Mouse (Mus musculus): ENCODE measurements around the gene Fkbp10. TPM values are rescaled to one million over a fixed set of nuclear protein-coding genes. Genes with fewer than 3 reads are reported as not detected.
A peak's percentile ranks its signal among the peaks of the same experiment; 100 is the strongest.

The Fkbp10 gene
- total and polyA plus RNA-seq, 2 experiments from 2014 or later = 23.4 to 34.6 TPM

- DNase-seq = peak; percentile 47
Observed at GRCm38 (mm10) chr11:100471352-100472196, 56.1 kb downstream of the Fkbp10 start.

DNA sequence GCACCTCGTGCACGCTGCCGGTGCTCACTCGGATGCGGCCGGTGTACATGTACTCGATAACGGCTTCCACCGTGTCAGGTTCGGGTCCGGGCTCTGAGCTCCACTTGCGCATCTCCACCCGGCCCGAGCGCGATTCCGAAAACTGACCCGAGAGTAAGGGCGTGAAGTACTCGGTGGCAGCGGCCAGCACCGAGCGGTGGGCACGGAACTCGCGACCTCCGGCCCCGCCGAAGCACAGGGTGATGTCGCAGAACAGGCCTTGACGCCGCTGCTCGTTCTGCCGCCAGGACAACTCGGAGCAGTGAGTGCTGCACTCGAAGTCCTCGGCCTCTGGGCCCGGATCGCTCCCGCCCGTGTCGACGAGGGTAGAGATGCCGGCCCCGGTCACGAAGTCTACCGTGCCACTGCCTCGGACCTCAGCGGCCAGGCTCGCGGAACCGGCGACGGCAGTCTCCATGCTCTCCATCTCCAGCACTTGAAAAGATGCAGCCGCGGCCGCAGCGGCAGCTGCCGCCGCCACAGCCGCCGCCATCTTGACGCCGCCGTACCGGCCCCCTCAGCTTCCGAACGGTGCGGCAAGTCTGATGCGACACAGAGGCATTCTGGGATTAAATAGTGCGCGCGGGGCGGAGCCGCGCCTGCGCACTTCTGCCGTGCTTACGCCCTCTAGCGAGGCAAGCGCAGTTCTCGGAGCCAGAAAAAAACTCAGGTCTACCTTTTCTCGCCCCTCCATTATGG lies 56.9 kb downstream of the Fkbp10 start, which contains the start of gene Klhl11:
Gene Klhl11 (minus strand): TSS at position 545 of the 738 bp plus-strand sequence.
- Histone ChIP-seq H3K4me2 (ENCODE audit: low read depth) (peak within 1 kb of the TSS; percentile 72), H3K9ac (peak within 1 kb of the TSS; percentile 91), H3K4me3 (ENCODE audit: low read depth, low read length) (peak within 1 kb of the TSS; percentile 89), H3K36me3 (ENCODE audit: insufficient read depth) (peaks cover 19% of the 10 kb centered on the region), H3K27me3 (ENCODE audit: insufficient read depth, low read length) (no peaks in the 10 kb centered on the region), H3K27ac (ENCODE audit: low read depth, low read length) (peak within 1 kb of the TSS; percentile 93), H3K9me3 (ENCODE audit: low read length) (no peaks in the 10 kb centered on the region), H3K4me1 (ENCODE audit: insufficient read depth) (peaks cover 16% of the 10 kb centered on the region)
- peak; percentile 97 for ATAC-seq
- TF ChIP-seq CTCF (IDR thresholded peaks at IDR 0.05; ENCODE audit: low read depth) = peak; percentile 82
- under 1% methylated on average over 80 of the region's 83 CpGs for WGBS
- peak; percentile 97 for DNase-seq

More at GRCm38 (mm10) chr11:100471352-100472196, 56.1 kb downstream of the Fkbp10 start:
- H3K4me3 ChIP-seq (ENCODE audit: low read depth, low read length) = peak overlapping the region; percentile 89
- peak overlapping the region; percentile 72 for H3K4me2 ChIP-seq (ENCODE audit: low read depth)
- no peak for TF ChIP-seq CTCF (IDR thresholded peaks at IDR 0.05; ENCODE audit: low read depth)
- peak overlapping the region; percentile 91 for H3K9ac ChIP-seq
- peak overlapping the region; percentile 93 for H3K27ac ChIP-seq (ENCODE audit: low read depth, low read length)
- 3% methylated on average over 30 of the region's 30 CpGs for WGBS
- H3K4me1 ChIP-seq (ENCODE audit: insufficient read depth) = peaks cover 16% of the 10 kb centered on the region
- peaks cover 11% of the 10 kb centered on the region for H3K36me3 ChIP-seq (ENCODE audit: insufficient read depth)
- peak; percentile 34 for ATAC-seq
- H3K27me3 ChIP-seq (ENCODE audit: insufficient read depth, low read length) = no peaks in the 10 kb centered on the region
- H3K9me3 ChIP-seq (ENCODE audit: low read length) = no peaks in the 10 kb centered on the region

DNA sequence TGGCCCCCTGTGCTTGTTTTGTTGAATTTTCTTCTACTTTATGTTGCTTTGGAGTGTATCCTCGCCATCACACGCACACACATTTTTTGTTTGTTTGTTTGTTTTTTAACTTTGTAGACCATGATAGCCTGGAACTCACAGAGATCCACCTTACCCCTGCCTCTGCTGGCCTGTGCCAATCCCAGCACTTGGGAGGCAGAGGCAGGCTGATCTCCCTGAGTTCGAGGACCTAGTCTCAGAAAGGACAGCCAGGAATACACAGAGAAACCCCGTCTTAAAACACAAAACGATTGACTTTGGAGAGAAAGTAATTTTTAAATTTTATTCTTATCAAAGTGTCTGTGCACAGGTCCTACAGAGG lies 57.4 kb downstream of the Fkbp10 start:
- Histone ChIP-seq H3K27ac (ENCODE audit: low read depth, low read length) (no peak overlapping the region), H3K27me3 (ENCODE audit: insufficient read depth, low read length) (no peaks in the 10 kb centered on the region), H3K4me1 (ENCODE audit: insufficient read depth) (peaks cover 16% of the 10 kb centered on the region), H3K36me3 (ENCODE audit: insufficient read depth) (peaks cover 22% of the 10 kb centered on the region), H3K9me3 (ENCODE audit: low read length) (no peaks in the 10 kb centered on the region), H3K9ac (no peak overlapping the region), H3K4me3 (ENCODE audit: low read depth, low read length) (peak overlapping the region; percentile 89; the same call in 1 of the 2 replicates), H3K4me2 (ENCODE audit: low read depth) (peak overlapping the region; percentile 72; the same call in 1 of the 2 replicates)
- no peak for DNase-seq
- WGBS = 34% methylated on average over 5 of the region's 5 CpGs
- TF ChIP-seq CTCF (IDR thresholded peaks at IDR 0.05; ENCODE audit: low read depth) = no peak
- peak; percentile 16 for ATAC-seq

Small RNA genes within 50 kb of the gene (microRNA-seq; reads per million reads assigned to microRNA genes)
- 0 reads per million in 2 experiments for gene Gm27374

Other genes starting within 250 kb of the Fkbp10 start
- gene Krt9, start 222.5 kb upstream of the Fkbp10 start, total RNA-seq (2014; rRNA removed) = not detected in 2 replicates
- 0.06 TPM in 1 of 2 replicates, not detected in the other for gene Krt9, start 222.5 kb upstream of the Fkbp10 start, polyA plus RNA-seq (2015; fragmentation: Nextera tagmentation; extraction: Ambion mirVana)
- gene Krt14, start 208.1 kb upstream of the Fkbp10 start, total RNA-seq (2014; rRNA removed) = 0.14 and 0.15 TPM in 2 replicates
- gene Krt14, start 208.1 kb upstream of the Fkbp10 start, polyA plus RNA-seq (2015; fragmentation: Nextera tagmentation; extraction: Ambion mirVana) = 0.63 and 0.88 TPM in 2 replicates
- not detected in 2 replicates for gene Krt16, start 166.8 kb upstream of the Fkbp10 start, total RNA-seq (2014; rRNA removed)
- not detected in 2 replicates for gene Krt16, start 166.8 kb upstream of the Fkbp10 start, polyA plus RNA-seq (2015; fragmentation: Nextera tagmentation; extraction: Ambion mirVana)
- 0.31 TPM in 1 of 2 replicates, not detected in the other for gene Krt17, start 154.7 kb upstream of the Fkbp10 start, total RNA-seq (2014; rRNA removed)
- 0.47 and 0.51 TPM in 2 replicates for gene Krt17, start 154.7 kb upstream of the Fkbp10 start, polyA plus RNA-seq (2015; fragmentation: Nextera tagmentation; extraction: Ambion mirVana)
- not detected in 2 replicates for gene Krt42, start 145.8 kb upstream of the Fkbp10 start, total RNA-seq (2014; rRNA removed)
- not detected in 2 replicates for gene Krt42, start 145.8 kb upstream of the Fkbp10 start, polyA plus RNA-seq (2015; fragmentation: Nextera tagmentation; extraction: Ambion mirVana)
- gene Eif1, start 95.8 kb upstream of the Fkbp10 start, total RNA-seq (2014; rRNA removed) = 105 and 115 TPM in 2 replicates
- 1,342 and 1,370 TPM in 2 replicates for gene Eif1, start 95.8 kb upstream of the Fkbp10 start, polyA plus RNA-seq (2015; fragmentation: Nextera tagmentation; extraction: Ambion mirVana)
- gene Gast, start 81.3 kb upstream of the Fkbp10 start, total RNA-seq (2014; rRNA removed) = not detected in 2 replicates
- gene Gast, start 81.3 kb upstream of the Fkbp10 start, polyA plus RNA-seq (2015; fragmentation: Nextera tagmentation; extraction: Ambion mirVana) = 0.48 and 0.51 TPM in 2 replicates
- 274 and 518 TPM in 2 replicates for gene Hap1, start 59.6 kb upstream of the Fkbp10 start, total RNA-seq (2014; rRNA removed)
- gene Hap1, start 59.6 kb upstream of the Fkbp10 start, polyA plus RNA-seq (2015; fragmentation: Nextera tagmentation; extraction: Ambion mirVana) = 131 and 237 TPM in 2 replicates
- gene Jup, start 17.9 kb upstream of the Fkbp10 start, total RNA-seq (2014; rRNA removed) = 76.6 and 106 TPM in 2 replicates
- 59.4 and 67.0 TPM in 2 replicates for gene Jup, start 17.9 kb upstream of the Fkbp10 start, polyA plus RNA-seq (2015; fragmentation: Nextera tagmentation; extraction: Ambion mirVana)
- 16.8 and 27.1 TPM in 2 replicates for gene P3h4, start 861 bp upstream of the Fkbp10 start, total RNA-seq (2014; rRNA removed)
- gene P3h4, start 861 bp upstream of the Fkbp10 start, polyA plus RNA-seq (2015; fragmentation: Nextera tagmentation; extraction: Ambion mirVana) = 17.9 and 19.8 TPM in 2 replicates
- 63.0 and 80.5 TPM in 2 replicates for gene Nt5c3b, start 26.1 kb downstream of the Fkbp10 start, total RNA-seq (2014; rRNA removed)
- 113 and 118 TPM in 2 replicates for gene Nt5c3b, start 26.1 kb downstream of the Fkbp10 start, polyA plus RNA-seq (2015; fragmentation: Nextera tagmentation; extraction: Ambion mirVana)
- 0.29 and 0.46 TPM in 2 replicates for gene Klhl10, start 26.2 kb downstream of the Fkbp10 start, total RNA-seq (2014; rRNA removed)
- 0.53 and 0.65 TPM in 2 replicates for gene Klhl10, start 26.2 kb downstream of the Fkbp10 start, polyA plus RNA-seq (2015; fragmentation: Nextera tagmentation; extraction: Ambion mirVana)
- 60.1 and 73.9 TPM in 2 replicates for gene Klhl11, start 57.0 kb downstream of the Fkbp10 start, total RNA-seq (2014; rRNA removed)
- 7.8 and 9.6 TPM in 2 replicates for gene Klhl11, start 57.0 kb downstream of the Fkbp10 start, polyA plus RNA-seq (2015; fragmentation: Nextera tagmentation; extraction: Ambion mirVana)
- 199 and 203 TPM in 2 replicates for gene Acly, start 112.3 kb downstream of the Fkbp10 start, total RNA-seq (2014; rRNA removed)
- gene Acly, start 112.3 kb downstream of the Fkbp10 start, polyA plus RNA-seq (2015; fragmentation: Nextera tagmentation; extraction: Ambion mirVana) = 89.9 and 109 TPM in 2 replicates
- 1.2 and 2.2 TPM in 2 replicates for gene Ttc25, start 129.9 kb downstream of the Fkbp10 start, total RNA-seq (2014; rRNA removed)
- gene Ttc25, start 129.9 kb downstream of the Fkbp10 start, polyA plus RNA-seq (2015; fragmentation: Nextera tagmentation; extraction: Ambion mirVana) = 1.1 and 1.8 TPM in 2 replicates
- gene Cnp, start 159.2 kb downstream of the Fkbp10 start, total RNA-seq (2014; rRNA removed) = 37.3 and 41.5 TPM in 2 replicates
- 44.8 and 56.2 TPM in 2 replicates for gene Cnp, start 159.2 kb downstream of the Fkbp10 start, polyA plus RNA-seq (2015; fragmentation: Nextera tagmentation; extraction: Ambion mirVana)
- gene Nkiras2, start 203.5 kb downstream of the Fkbp10 start, total RNA-seq (2014; rRNA removed) = 83.0 and 100 TPM in 2 replicates
- 81.1 and 81.4 TPM in 2 replicates for gene Nkiras2, start 203.5 kb downstream of the Fkbp10 start, polyA plus RNA-seq (2015; fragmentation: Nextera tagmentation; extraction: Ambion mirVana)
- gene Dnajc7, start 204.5 kb downstream of the Fkbp10 start, total RNA-seq (2014; rRNA removed) = 104 and 111 TPM in 2 replicates
- 232 and 248 TPM in 2 replicates for gene Dnajc7, start 204.5 kb downstream of the Fkbp10 start, polyA plus RNA-seq (2015; fragmentation: Nextera tagmentation; extraction: Ambion mirVana)